Mouse (Mus musculus) brain, adult 2 months (tissue): ENCODE data around the gene Galnt14.
A peak's percentile ranks its signal among the peaks of the same experiment; 100 is the strongest.

Experiments used
- DNase-seq: peaks from one replicate; pipeline ENCODE4 v3.0.0; 2011; ENCODE audit warnings: low read depth, low spot score

Galnt14 gene

DNA sequence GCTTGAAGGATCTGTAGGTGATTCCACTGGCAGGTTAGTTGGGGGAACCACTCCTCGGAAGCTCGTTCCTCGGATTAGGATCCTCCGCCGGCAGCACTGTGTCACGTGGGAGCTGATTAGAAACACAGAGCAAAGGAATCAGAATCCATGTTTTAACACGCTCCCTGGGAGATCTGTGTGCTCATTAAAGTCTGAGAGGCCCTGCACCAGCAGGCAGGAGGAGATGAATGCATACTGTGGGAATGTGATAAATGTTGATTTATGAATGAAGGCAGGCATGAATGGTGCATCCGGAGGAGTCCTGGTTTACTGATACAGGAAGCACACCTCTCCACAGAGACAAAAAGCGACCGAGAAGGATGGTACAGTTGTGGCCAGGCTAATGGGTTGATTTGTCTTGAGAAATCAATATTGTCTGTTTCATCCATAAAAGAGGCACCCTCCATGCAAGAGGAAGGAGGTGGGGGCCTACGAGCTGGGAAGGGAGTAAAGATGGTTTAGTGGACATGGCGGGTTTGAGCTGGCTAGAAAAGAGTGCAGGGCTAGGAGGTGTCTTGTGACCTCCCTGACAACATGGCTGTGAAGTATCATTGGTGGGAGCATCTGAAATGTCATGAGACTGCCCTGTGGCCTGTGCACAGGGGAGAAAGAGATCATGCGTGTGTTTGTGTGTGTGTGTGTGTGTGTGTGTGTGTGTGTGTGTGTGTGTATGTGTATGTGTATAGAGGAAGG, 202.3 kb downstream of the Galnt14 start:
- DNase-seq, result no peak

DNA sequence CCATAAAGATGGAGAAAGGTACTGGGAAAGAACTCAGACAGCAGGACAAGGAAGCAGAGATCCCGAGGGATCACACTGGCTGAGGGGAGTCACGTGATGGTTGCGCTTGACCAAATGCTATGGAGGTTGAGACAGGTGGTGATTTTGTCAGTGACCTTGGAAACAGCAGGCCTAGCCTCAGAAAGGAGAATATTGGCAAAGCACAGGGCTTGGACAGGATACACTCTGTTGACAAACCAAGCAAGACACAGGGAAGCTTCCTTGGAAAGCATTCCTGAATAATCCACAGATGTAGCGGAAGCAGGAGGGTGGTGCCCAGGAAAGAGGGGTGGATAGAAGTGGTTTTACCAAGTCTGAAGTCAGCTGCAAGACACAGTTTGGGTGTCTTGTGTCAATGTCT, 206.1 kb downstream of the Galnt14 start:
- DNase-seq, result no peak

DNA sequence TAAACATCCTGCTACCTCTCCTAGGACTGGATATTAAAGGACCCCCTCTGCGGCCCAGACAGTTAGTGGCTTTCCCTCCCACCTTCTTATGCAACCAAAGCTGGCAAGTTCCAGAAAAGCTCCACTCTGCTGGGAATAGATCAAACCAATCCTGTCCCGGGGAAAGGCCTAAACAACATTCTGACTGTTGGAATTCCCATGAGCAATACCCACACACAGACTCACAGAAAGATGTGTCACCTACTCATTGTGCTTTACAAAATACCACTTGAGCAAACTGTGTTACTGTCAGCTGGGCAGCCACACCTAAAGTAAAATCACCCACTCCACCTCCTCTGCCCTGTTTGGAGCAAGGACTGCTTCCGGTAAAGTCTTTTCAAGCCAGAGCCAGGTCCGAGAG, 207.6 kb downstream of the Galnt14 start:
- peak; percentile 66 for DNase-seq

DNA sequence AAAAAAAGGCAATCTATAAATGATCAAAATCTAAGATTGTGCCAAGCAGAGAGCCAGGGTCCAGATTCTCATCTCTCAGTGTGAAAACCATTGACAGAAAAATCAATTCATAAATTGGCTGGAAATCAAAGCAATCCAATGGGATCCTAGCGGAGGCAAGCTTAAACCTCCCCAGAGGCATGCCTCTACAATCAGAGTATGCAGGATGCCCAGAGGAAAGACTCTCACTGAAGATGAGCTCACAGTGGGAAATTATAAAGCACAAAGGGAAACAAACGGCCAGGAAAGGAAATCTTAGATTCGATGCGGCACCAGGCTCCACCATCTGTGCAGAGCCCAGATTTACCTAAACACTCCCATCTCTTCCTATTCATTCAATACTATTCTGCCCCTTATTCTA, 220.7 kb downstream of the Galnt14 start:
- DNase-seq, result no peak

DNA sequence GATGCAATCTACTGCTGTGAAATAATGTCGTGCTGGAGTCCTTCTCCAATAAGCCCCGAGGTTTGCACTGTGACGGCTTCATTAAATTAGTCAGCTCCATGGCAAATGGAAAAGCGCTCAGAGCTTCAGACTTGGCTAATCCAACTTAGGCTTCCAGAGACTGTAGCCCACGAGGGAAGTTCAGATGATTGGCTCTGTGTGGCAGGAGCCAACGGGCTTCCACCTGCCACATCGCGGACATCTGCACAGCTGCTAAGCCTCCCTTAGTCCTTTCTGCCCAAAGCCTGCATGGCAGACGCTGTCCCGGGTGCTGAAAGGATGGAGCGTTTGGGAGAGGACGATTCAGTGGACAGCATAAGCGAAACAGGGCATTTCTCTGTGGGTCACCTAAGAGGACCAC, 222.5 kb downstream of the Galnt14 start:
- DNase-seq, result peak; percentile 29

GRCm38 (mm10) chr17:73487380-73487779, 222.9 kb downstream of the Galnt14 start:
- DNase-seq, result no peak

DNA sequence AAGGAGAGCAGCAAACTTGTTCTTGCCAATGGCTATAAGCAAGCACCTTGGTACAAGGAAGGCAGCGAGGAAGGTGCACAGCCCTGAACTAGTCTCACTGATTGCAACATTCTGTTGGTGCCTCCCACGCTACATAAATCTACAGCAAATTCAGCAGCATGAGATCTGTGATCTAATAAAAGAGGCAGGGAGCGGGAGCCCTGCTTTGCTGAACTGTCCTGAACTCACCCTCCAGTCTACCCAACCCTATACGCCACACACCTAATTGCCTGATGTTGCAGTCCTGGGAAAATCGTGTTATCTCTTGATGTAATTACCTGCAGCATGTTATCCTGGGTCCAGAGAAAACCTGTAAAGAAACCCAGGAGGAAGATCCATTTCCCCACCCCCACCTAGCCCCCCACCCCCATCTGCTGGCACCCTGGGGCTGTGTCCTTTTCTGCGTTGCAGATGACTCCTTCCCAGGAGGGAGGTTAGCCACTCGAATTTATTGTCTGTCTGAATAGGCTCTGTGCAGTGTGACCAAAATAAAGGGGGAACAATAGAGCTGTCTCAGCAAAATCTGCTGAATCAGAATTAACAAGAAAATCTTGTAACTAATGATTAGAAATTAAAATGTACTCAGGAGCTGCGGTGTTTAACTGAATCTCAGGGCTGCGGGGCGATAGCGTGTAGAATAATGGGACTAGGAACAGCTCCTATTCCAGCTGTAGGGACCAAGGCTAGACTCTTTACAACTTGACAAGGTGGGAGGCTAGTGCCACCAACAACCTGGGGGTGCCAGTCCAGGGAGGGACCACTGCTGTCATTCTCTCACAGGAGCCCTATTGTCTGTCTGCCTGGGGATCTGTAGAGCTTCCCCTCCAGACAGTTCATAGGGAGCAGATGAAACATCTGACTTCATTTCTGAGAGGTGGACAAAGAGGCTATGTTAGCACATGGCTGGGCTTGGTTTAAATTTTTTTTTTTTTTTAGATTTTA, 232.9 kb downstream of the Galnt14 start:
- peak; percentile 57 for DNase-seq

DNA sequence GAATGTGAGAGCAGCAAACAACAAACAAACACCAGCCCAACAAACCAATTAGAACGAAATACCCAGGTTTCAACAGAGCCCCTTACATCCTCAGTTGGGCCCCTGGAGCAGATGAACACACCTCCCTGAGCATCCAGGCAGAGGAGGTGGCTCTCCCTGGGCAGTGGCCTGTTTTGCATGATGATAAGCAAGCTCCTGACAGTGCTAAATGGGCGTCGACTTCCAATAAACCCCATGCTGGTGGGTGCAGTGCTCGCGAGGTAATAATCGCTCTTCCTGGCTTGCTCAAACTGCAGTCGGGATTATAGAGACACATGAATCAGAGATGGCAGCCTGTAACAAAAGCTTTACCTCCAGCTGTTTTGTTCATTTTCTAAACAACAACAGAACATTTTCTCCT, 235.9 kb downstream of the Galnt14 start:
- no peak for DNase-seq

- no peak for DNase-seq
These were observed 237.2 kb downstream of the Galnt14 start for GRCm38 (mm10) chr17:73473012-73473411.

GRCm38 (mm10) chr17:73460874-73461273, 249.4 kb downstream of the Galnt14 start:
- no peak for DNase-seq

- peak; percentile 20 for DNase-seq
These were observed 251.5 kb downstream of the Galnt14 start for GRCm38 (mm10) chr17:73458741-73459140.

GRCm38 (mm10) chr17:73456551-73456950, 253.7 kb downstream of the Galnt14 start:
- no peak for DNase-seq

DNA sequence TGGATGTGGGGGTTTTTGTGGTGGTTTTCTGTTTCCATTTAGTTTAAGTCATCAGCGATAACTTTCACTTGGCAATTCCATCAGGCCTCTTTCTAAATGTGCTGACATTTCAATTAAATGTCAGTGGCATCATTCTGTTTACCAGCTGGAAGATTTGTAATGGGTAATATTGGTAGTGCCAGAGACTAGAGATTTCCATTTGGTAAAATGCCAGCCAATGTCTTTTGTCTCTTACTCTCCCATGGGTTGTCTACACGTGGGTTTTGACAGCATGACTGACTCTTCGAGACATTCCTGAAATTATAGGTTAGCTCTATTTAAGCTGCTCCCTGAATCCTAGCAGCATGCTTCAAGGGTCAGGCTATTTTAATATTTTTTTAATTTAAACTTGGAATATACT, 256.6 kb downstream of the Galnt14 start:
- DNase-seq, result peak; percentile 19

- peak; percentile 3 for DNase-seq
These were observed 258.0 kb downstream of the Galnt14 start for GRCm38 (mm10) chr17:73452151-73452760.

DNA sequence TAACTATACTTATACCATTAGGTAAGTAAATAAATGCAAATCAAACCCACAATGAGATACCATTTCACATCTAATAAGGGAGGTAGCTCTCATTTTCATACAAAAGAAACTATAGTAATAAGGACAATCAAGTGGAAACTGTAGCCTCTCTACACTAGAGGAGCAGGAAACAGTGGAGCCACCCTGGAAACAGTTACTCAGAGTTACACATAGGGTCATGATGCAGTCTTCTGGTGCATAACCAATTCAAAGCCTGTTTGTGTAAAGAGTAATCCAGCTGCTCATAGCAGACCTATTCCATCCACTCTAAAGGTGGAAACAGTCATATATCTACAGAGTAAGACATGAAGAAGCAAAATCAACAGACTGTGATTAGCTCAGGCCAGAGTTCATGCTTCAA, 261.1 kb downstream of the Galnt14 start:
- DNase-seq, result no peak
